Mouse (Mus musculus) cerebellum, postnatal 36 days (tissue): ENCODE results near the gene Gm45618.
"Not testable (repeated sequence)": the region's sequence is repeated elsewhere in the genome, so short reads cannot be mapped to it uniquely, and the experiment has no call there.

Experiments used
- DNase-seq, 2 experiments: peaks; one replicate each; pipeline ENCODE4 v3.0.0; 2021 to 2022; ENCODE audit warnings: mixed read lengths in 2 of 2

The Gm45618 gene

GRCm38 (mm10) chr7:142120629-142121028 is at the start of gene Gm45618:
Gene Gm45618, minus strand, starts transcription at chr7:142120729.
- DNase-seq = not testable (repeated sequence)

DNA sequence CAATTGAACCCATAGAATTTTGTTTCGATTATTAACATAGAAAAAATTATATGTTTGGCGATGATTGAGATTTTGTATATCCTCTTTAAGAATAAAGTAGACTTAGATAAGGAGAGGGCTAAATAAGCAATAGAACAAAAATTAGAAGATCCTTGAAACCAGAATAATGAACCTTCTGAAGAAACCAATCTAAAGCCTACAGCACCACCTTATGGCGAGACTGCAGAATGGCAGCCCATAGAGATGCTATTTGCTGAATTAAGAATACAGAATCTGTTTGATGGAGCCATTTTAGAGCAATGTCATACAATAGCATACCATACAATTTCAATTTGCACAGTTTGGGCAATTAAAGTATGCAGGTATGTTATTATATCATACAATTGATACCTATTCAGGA is 49.3 kb upstream of the Gm45618 start:
- no peak for DNase-seq

DNA sequence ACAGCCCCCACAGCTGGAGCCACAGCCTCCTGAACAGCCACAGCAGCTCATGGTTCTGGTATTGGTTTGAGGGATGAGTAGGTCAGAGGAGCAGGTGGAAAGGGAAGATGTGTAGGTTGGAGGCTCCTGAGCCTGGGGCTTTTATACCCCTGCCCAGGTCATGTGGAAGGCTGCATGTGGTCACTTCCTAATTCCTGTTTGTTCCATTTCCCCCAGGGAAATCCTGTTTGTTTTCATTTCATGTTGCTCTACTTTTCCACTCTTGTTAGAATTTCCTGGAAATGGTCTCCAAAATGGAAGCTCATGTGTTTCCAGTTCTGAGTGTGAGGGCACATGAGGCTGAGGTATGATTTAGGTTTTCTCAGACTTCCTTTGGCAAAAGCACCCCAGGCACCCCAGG is 45.1 kb upstream of the Gm45618 start, which contains the start of gene Gm4553:
Gene Gm4553 (minus strand): TSS at position 101 of the 400 bp plus-strand sequence.
- not testable (repeated sequence) for DNase-seq

DNA sequence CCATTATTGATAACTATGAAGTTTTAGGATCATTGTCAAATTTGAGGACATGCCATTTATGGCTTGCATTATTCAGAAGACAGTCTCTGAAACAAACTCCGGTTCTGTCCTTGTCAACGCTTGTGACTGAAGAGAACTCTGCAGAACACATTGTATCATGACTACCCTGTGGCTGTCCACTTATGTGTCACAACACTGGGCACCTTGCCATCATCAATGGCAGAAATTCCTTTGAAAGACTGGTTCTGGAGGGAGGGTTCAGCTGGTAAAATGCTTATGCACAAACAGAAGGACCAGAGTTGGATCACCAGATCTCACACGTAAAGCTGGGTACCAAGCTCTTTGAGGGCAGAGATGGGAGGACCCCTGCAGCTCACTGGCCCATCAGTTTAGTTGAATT is 38.8 kb upstream of the Gm45618 start:
- no peak for DNase-seq

DNA sequence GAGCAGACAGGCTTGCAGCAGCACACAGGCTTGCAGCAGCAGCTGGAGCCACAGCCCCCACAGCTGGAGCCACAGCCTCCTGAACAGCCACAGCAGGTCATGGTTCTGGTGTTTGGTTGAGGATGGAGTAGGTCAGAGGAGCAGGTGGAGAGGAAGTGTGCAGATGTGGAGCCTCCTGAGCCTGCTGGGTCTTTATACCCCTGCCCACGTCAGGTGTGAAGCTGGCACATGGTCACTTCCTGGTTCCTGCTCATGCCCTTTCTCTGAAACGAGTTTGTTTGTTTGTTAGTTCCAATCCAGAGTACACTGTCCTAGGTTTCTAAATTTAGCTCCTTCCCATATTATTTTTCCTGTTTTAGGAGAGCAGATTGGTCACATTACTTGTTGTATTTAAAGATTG is 36.5 kb upstream of the Gm45618 start, which contains the start of gene Gm29735:
Gene Gm29735 (minus strand): TSS at position 101 of the 400 bp plus-strand sequence.
- not testable (repeated sequence) for DNase-seq

DNA sequence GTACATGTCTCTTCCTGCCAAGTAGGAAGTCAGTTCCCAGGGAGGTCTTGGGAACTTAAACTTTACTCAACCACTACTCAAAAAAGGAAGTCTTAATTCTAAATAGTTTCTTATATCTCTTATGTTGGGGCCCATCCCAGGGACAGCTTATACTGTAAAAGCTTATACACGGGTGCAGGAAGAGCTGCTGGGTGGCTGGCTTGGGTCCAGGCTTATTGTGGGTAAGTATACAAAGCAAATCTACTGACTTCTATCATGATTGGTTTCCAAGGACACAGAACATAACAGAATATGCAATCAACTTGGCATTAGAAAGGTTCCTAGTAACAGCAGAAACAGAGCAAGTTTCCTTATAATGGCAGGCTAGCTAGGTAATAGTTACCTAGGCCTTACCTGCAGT is 34.8 kb upstream of the Gm45618 start:
- DNase-seq = no peak

DNA sequence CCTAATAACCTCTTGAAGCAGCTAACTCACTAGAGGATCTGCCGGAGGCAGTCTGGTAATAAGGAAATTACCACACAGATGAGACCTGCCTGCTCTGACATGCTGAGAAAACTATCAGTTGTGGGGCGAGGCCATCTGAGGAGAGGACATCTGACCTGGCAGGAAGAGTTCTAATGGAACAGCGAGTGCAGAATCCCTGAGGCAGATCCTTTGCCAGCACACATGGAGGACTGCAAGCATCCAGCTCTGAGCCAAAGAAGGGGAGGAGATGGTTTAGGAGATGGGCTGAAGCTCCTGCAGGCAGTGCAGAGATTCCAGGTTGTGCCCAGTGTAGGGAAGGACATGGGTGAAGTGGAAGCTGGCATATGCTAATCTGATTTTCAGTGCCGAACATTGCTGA is 31.7 kb upstream of the Gm45618 start:
- DNase-seq = no peak

DNA sequence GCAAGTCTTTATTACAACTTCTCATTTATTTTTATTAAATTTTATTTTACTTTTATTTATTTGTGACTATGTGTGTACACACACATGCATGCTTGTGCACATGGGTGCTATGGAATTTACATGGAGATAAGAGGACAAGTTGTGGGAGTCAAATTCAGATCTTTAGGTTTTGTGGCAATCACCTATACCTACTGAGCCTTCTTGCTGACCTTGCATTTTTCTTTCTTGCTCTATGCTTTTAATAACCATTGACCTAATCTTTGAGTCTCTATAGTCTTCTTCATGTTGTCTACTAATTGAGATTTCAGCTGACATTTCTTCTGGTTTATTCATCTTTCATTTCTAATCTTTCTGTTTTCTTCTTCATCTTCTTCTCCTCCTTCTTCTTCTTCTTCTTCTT is 28.1 kb upstream of the Gm45618 start:
- DNase-seq = no peak

DNA sequence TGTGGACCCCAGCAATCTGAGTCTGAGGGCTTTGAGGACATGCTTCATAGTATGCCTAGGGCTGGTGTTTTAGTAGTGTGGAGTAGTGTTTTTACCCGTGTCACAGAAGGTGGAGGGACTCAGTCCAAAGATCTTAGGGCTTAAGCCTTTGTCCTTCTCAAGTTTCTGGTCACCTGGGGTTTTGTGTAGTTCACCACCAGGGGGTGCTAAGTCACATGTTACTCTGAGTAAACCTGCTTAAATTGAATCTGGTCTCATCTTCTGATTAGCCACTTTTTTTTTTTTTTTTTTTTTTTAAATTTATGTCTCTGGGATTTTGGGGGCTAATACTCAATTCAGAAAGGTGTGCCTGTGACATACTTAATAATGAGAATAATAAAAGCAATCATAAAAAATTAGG is 25.5 kb upstream of the Gm45618 start:
- peak; percentile 11 to 27 for DNase-seq

DNA sequence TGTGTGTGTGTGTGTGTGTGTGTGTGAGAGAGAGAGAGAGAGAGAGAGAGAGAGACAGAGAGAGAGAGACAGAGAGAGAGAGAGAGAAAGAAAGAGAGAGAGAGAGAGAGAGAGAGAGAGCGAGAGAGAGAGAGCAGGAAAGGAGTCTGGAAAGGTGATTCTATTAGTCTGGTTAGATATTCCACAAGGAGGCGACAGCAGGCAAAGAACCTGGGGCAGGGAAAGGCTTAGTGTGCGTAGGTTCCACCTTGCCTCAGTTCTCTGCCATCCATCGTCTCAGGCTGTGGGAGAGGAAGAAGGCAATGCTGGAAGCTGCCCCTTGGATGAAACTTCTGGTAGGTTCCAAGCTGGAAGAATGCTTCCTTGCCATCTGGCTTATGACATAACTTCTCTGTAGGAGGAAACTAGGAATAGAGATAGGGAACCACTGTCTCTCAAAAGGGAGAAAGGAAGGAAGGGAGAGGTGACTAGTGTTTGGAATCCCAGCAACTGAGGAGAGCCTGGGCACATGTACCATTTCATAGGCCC is 24.9 kb upstream of the Gm45618 start:
- DNase-seq = no peak

DNA sequence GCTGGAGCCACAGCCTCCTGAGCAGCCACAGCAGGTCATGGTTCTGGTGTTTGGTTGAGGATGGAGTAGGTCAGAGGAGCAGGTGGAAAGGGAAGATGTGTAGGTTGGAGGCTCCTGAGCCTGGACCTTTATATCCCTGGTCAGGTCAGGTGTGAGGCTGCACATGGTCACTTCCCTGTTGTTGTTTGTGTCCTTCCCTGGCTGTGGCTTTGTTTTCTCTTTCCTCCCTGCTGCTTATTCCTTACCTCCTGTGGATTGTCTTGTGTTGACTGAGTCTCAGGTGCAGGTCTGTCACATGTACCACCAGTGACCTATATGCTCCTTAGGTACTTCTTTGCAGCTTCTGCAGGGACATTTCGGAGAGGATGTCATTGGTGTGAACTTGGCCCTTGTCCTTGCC is 24.0 kb upstream of the Gm45618 start, which contains the start of gene Gm45337:
Gene Gm45337 (minus strand): TSS at position 101 of the 400 bp plus-strand sequence.
- no peak for DNase-seq

GRCm38 (mm10) chr7:142143506-142144010 is 23.0 kb upstream of the Gm45618 start:
- DNase-seq = not testable (repeated sequence)

DNA sequence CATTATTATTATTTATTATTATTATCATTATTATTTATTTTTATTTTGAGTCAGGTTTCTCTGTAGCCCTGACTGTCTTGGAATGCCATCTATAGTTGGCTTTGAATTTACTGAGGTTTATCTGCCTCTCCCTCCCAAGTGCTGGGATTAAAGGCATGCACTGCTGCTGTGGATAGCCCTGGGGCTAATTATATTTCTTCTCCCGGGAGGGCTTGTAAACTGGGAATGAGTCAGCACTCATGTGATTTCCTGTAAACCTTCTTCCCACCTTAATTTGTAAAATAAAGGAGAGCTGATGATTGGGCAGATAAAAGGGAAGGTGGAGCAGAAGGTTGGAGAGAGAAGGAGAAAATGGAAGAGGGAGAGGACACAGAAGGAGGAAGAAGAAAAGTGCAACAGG is 20.2 kb upstream of the Gm45618 start:
- no peak for DNase-seq

DNA sequence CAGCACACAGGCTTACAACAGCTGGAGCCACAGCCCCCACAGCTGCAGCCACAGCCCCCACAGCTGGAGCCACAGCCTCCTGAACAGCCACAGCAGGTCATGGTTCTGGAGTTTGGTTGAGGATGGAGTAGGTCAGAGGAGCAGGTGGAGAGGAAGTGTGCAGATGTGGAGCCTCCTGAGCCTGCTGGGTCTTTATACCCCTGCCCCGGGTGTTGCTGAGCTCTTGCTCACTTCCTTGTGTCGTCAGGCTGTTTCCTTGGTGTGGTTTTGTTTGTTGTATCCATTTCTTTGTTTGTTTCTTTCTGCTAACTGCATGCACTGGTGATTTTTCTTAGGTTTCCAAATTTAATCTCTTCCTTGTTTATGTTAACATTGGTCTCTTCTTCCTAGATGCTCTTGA is 15.4 kb upstream of the Gm45618 start, which contains the start of gene Gm39115:
Gene Gm39115 (minus strand): TSS at position 101 of the 400 bp plus-strand sequence.
- not testable (repeated sequence) for DNase-seq

DNA sequence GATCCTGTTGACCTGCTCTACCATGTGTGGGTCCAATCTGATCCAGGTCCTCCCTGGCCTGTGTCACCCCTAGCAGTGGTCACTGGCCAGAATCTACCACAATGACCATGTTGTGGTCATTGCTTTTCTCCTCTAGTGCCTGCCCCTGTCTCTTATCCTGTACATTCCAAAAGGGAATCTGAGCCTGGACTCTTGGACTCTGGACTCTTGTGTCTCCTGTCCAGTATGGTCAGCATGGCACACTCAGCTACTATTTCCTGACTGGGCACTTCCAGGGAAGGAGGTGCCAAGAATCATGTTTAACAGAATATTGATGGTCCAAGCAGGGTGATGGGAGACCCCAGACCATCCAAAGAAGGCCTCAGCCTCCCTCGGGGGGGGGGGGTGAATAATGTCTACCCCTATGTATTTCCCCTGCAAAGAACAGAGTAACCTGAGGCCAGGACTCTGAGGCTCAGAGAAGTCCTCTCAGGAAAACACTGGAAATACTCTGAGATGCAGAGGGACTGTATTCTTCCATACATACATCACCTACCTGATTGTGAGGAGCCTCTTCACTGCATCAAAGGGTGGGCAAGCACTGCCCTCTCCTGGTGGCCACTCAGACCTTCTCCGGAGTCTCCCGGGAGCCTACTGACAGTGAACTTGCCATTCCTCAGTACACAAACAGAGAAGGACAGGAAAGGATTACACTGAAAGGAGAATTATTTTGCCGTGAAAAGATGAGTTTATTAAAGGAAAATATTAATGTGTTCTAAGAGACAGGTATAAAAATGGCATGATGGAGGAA is 13.9 kb upstream of the Gm45618 start:
- peak; percentile 5 to 12 for DNase-seq

DNA sequence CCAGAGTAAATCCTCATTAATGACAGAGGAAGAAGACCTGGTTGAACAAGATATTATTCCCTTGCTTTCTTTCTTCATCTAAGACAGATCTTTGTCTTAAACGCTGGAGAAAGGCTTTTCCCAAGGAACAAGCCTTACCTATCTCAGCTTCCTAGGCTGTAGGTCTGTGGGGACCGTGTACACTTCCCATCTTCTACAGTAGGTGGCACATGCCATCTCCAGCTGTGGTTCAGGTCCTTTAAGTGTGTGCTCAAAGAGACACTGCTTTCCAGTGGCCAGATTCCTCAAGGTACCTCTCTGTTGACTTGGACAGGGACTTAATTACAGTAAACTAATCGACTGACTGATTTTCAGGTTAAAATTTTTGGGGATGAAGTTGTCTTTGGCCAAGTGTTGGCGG is 8.3 kb upstream of the Gm45618 start:
- no peak for DNase-seq

- peak; percentile 17 to 38 for DNase-seq
Observed at GRCm38 (mm10) chr7:142119632-142120031, 897 bp downstream of the Gm45618 start.

DNA sequence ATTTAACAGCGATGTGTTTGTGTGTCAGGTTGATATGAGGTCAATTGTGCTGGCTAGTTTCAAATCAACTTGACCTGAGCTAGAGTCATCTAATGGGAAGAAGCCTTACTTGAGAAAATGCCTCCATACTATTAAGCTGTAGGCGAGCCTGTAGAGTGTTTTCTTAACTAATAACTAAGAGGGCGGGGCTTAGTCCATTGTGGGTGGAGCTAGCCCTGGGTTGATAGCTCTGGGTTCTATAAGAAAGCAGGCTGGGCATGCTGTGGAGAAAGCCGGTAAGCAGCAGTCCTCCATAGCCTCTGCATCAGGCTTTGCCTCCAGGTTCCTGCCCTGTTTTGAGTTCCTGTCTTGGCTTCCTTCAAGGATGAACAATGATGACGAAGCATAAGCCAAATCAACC is 15.8 kb downstream of the Gm45618 start:
- no peak for DNase-seq

GRCm38 (mm10) chr7:142097776-142098175 is 22.8 kb downstream of the Gm45618 start:
- DNase-seq = peak; percentile 88 to 91

DNA sequence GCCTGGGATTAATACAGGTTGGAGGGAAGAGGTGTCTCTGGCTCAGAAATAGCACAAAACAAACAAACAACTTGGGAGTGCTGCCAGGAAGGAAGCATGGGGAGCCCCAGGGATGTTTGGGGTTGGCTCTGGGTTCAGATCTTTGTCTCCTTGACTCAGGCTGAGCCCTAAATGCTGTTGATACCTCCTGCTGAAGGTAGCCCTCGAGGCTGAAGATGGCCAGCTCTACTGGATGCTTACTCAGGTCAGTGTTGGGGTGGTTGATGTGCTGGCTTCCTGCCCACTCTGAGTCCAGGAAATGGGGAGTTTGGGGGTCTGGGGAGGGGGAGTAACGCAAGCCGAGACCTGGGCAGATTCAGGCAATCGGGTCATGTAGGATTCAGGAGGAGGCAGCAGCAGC is 23.8 kb downstream of the Gm45618 start:
- peak in 1 of 2 experiments; percentile 10 for DNase-seq

- peak; percentile 97 to 98 for DNase-seq
Observed at GRCm38 (mm10) chr7:142095183-142095931, 25.2 kb downstream of the Gm45618 start, which contains the start of gene Dusp8. Gene Dusp8, minus strand, starts transcription at chr7:142095843.

- peak; percentile 74 to 81 for DNase-seq
Observed at GRCm38 (mm10) chr7:142094301-142095143, 26.0 kb downstream of the Gm45618 start.
